Mouse (Mus musculus) stomach, postnatal 0 days (tissue): ENCODE data around the gene Trak1.

ENCODE experiments used
- CTCF ChIP-seq: IDR thresholded peaks from 2 replicates; pipeline ENCODE4 v1.5.1; 2016; ENCODE audit warnings: antibody characterized with exemption, low read depth, mild to moderate bottlenecking, moderate library complexity
- EP300 ChIP-seq: optimal IDR thresholded peaks from 2 replicates; pipeline ENCODE3; 2016; ENCODE audit warnings: antibody characterized with exemption

- TF ChIP-seq CTCF (no peak), EP300 (no peak)
Measured at GRCm38 (mm10) chr9:121366864-121367245, 69.6 kb downstream of the Trak1 start.
